Mouse (Mus musculus) frontal cortex, postnatal 14 days (tissue): ENCODE measurements around the gene Me1.

Experiments
- DNase-seq, 2 experiments: peaks; one replicate each; pipeline ENCODE4 v3.0.0; 2022; ENCODE audit warnings: low spot score in 2 of 2

Gene Me1

GRCm38 (mm10) chr9:86708921-86709320 lies 13.2 kb upstream of the Me1 start:
- DNase-seq: no peak

GRCm38 (mm10) chr9:86707431-86707830 lies 11.7 kb upstream of the Me1 start:
- DNase-seq: no peak

- no peak for DNase-seq
These were observed 6.1 kb upstream of the Me1 start for GRCm38 (mm10) chr9:86701844-86702243.

- no peak for DNase-seq
These were observed 5.5 kb upstream of the Me1 start for GRCm38 (mm10) chr9:86701264-86701663.

- DNase-seq: peak in 1 of 2 experiments; percentile 27
These were observed 445 bp downstream of the Me1 start for GRCm38 (mm10) chr9:86695199-86695817.

GRCm38 (mm10) chr9:86694644-86695043 lies 1.1 kb downstream of the Me1 start:
- DNase-seq: no peak

- no peak for DNase-seq
These were observed 1.8 kb downstream of the Me1 start for GRCm38 (mm10) chr9:86693935-86694334.

- DNase-seq: no peak
These were observed 3.1 kb downstream of the Me1 start for GRCm38 (mm10) chr9:86692676-86693075.

GRCm38 (mm10) chr9:86692251-86692650 lies 3.5 kb downstream of the Me1 start:
- no peak for DNase-seq

- no peak for DNase-seq
These were observed 4.7 kb downstream of the Me1 start for GRCm38 (mm10) chr9:86691101-86691500.

- DNase-seq: no peak
These were observed 12.0 kb downstream of the Me1 start for GRCm38 (mm10) chr9:86683713-86684209.

GRCm38 (mm10) chr9:86682844-86683243 lies 12.9 kb downstream of the Me1 start:
- DNase-seq: no peak

- DNase-seq: no peak
These were observed 13.5 kb downstream of the Me1 start for GRCm38 (mm10) chr9:86682278-86682677.

GRCm38 (mm10) chr9:86680431-86680830 lies 15.3 kb downstream of the Me1 start:
- DNase-seq: no peak

- DNase-seq: no peak
These were observed 15.8 kb downstream of the Me1 start for GRCm38 (mm10) chr9:86679843-86680417.

- DNase-seq: no peak
These were observed 19.5 kb downstream of the Me1 start for GRCm38 (mm10) chr9:86676246-86676645.

- no peak for DNase-seq
These were observed 20.3 kb downstream of the Me1 start for GRCm38 (mm10) chr9:86675426-86675825.

- DNase-seq: no peak
These were observed 22.8 kb downstream of the Me1 start for GRCm38 (mm10) chr9:86672907-86673472.

- no peak for DNase-seq
These were observed 27.0 kb downstream of the Me1 start for GRCm38 (mm10) chr9:86668590-86669252.

GRCm38 (mm10) chr9:86667138-86667750 lies 28.5 kb downstream of the Me1 start:
- no peak for DNase-seq

- DNase-seq: no peak
These were observed 34.1 kb downstream of the Me1 start for GRCm38 (mm10) chr9:86661679-86662078.

GRCm38 (mm10) chr9:86661266-86661665 lies 34.5 kb downstream of the Me1 start:
- DNase-seq: peak in 1 of 2 experiments; percentile 14
